8 mouse cellular contexts compared by ENCODE assay signal in the genomic region with DNA sequence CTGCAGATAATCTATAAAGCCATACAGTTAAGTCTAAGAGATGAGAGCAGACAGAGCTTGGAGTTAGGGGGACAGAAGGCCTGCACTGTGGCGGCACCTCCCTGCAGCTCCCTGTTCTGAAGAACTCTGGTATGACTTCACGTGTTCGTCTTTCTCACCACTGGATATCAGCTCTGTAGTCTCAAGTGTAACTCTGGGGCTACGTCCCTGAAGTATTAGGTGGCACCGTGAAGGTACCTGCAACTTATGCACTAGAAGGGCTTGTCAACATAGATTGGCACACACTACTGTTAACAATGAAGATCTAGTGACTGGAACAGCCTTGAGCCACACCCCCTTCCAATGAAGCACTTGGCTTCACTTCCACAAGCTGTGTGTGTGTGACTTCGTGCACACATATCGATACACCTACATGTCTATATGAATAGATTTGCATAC. TPM values are rescaled to one million over a fixed set of nuclear protein-coding genes. Genes with fewer than 3 reads are reported as not detected.
A peak's percentile ranks its signal among the peaks of the same experiment; 100 is the strongest.
DNase-seq lines count a peak whose midpoint lies in the region; ATAC-seq lines count a peak whose summit lies in the region.

No protein-coding gene starts in this region.

- no peaks in the 10 kb centered on the region for H3K36me3 ChIP-seq in heart, embryonic 12.5 days
- no peaks in the 10 kb centered on the region for H3K36me3 ChIP-seq in hindbrain, embryonic 11.5 days (ENCODE audit: control insufficient read depth, insufficient read depth, low read length)
- no peaks in the 10 kb centered on the region for H3K36me3 ChIP-seq in midbrain, embryonic 10.5 days

- no peaks in the 10 kb centered on the region for H3K4me1 ChIP-seq in heart, embryonic 12.5 days (replicated peaks)
- no peaks in the 10 kb centered on the region for H3K4me1 ChIP-seq in hindbrain, embryonic 11.5 days (replicated peaks; ENCODE audit: control insufficient read depth, insufficient read depth, low read length)
- H3K4me1 ChIP-seq in midbrain, embryonic 10.5 days = peaks cover 6% of the 10 kb centered on the region

- no peak overlapping the region for H3K9ac ChIP-seq in heart, embryonic 12.5 days
- H3K9ac ChIP-seq in hindbrain, embryonic 11.5 days (ENCODE audit: low read depth, low read length) = no peak overlapping the region

- no peaks in the 10 kb centered on the region for H3K27me3 ChIP-seq in heart, embryonic 12.5 days (replicated peaks)
- H3K27me3 ChIP-seq in hindbrain, embryonic 11.5 days (ENCODE audit: control insufficient read depth, insufficient read depth, low read length) = no peaks in the 10 kb centered on the region
- no peaks in the 10 kb centered on the region for H3K27me3 ChIP-seq in midbrain, embryonic 10.5 days (ENCODE audit: low read depth, poor library complexity, severe bottlenecking)

- intact Hi-C loops in heart, postnatal 25 days (cut with DNase I) = loop anchor here (5.0 kb wide), 2 partner anchors 129 to 179 kb away; no protein-coding TSS in a partner anchor

- H3K4me2 ChIP-seq in heart, embryonic 12.5 days = peak overlapping the region; percentile 53
- H3K4me2 ChIP-seq in hindbrain, embryonic 11.5 days (replicated peaks; ENCODE audit: low read depth, low read length) = peak overlapping the region; percentile 21; the same call in 1 of the 2 replicates

- WGBS in heart, embryonic 12.5 days = 52% methylated on average over 7 of the region's 7 CpGs
- WGBS in hindbrain, embryonic 11.5 days = 60% methylated on average over 7 of the region's 7 CpGs
- WGBS in midbrain, embryonic 10.5 days = 62% methylated on average over 7 of the region's 7 CpGs

- no peak for ATAC-seq in heart, embryonic 12.5 days (ENCODE audit: insufficient number of reproducible peaks, low FRiP score)
- ATAC-seq in common myeloid progenitor, adult 5-6 weeks (replicated peaks; ENCODE audit: low read depth, poor library complexity, severe bottlenecking) = peak; percentile 27
- ATAC-seq in hindbrain, embryonic 11.5 days (ENCODE audit: low FRiP score) = peak; percentile 82

- no peak overlapping the region for H3K27ac ChIP-seq in heart, embryonic 12.5 days (ENCODE audit: poor library complexity, severe bottlenecking)
- H3K27ac ChIP-seq in hindbrain, embryonic 11.5 days (ENCODE audit: low read depth, low read length) = no peak overlapping the region
- peak overlapping the region; percentile 71 for H3K27ac ChIP-seq in midbrain, embryonic 10.5 days (replicated peaks)

- H3K9me3 ChIP-seq in heart, embryonic 12.5 days (replicated peaks) = no peaks in the 10 kb centered on the region
- H3K9me3 ChIP-seq in hindbrain, embryonic 11.5 days (ENCODE audit: control insufficient read depth, low read length) = no peaks in the 10 kb centered on the region
- no peaks in the 10 kb centered on the region for H3K9me3 ChIP-seq in midbrain, embryonic 10.5 days (replicated peaks)

- DNase-seq in heart, postnatal 25 days (ENCODE audit: low spot score) = no peak
- DNase-seq in hindbrain, embryonic 11.5 days (ENCODE audit: low spot score) = no peak
- DNase-seq in midbrain, embryonic 10.5 days (ENCODE audit: low spot score) = peak; percentile 18
- no peak for DNase-seq in testis, postnatal 14 days (ENCODE audit: low spot score)
- no peak for DNase-seq in right cerebral cortex, adult 2 months (ENCODE audit: low spot score in 2 of 2)
- DNase-seq in embryo, embryonic 10.5 days (ENCODE audit: low spot score) = no peak

- 0 out of 2 replicates have a peak overlapping the region, but pooled peaks have one; percentile 15 for H3K4me3 ChIP-seq in heart, embryonic 12.5 days
- no peak overlapping the region for H3K4me3 ChIP-seq in hindbrain, embryonic 11.5 days (ENCODE audit: low read depth, low read length)
- H3K4me3 ChIP-seq in midbrain, embryonic 10.5 days = peak overlapping the region; percentile 41

RNA-seq across cellular contexts. Expression of a gene that starts 25.5 kb away (rescaled TPM):
- 0.38 and 0.64 TPM in 2 replicates for polyA plus RNA-seq in heart, embryonic 12.5 days (2016; fragmentation: Nextera tagmentation; extraction: Ambion mirVana)
- total RNA-seq in heart, postnatal 25 days (2021) = under 1 TPM; 0.42 to 0.92 TPM
- 106 and 134 TPM in 2 replicates for total RNA-seq in common myeloid progenitor, adult 5-6 weeks (2017)
- 0.45 and 1.6 TPM in 2 replicates for polyA plus RNA-seq in hindbrain, embryonic 11.5 days (2014; fragmentation: Nextera tagmentation; extraction: Ambion mirVana)
- 0.15 and 0.38 TPM in 2 replicates for polyA plus RNA-seq in midbrain, embryonic 10.5 days (2016; fragmentation: Nextera tagmentation; extraction: Ambion mirVana)
